Mouse (Mus musculus) brain, adult 2 months (tissue): ENCODE measurements around the gene Gtf2i.

Experiments used
- DNase-seq: peaks from one replicate; pipeline ENCODE4 v3.0.0; 2011; ENCODE audit warnings: low read depth, low spot score

Gene Gtf2i

GRCm38 (mm10) chr5:134323311-134323710, 8.8 kb upstream of the Gtf2i start:
- DNase-seq: no peak

GRCm38 (mm10) chr5:134322355-134322754, 7.8 kb upstream of the Gtf2i start:
- no peak for DNase-seq

- no peak for DNase-seq
Observed at GRCm38 (mm10) chr5:134321699-134322098, 7.1 kb upstream of the Gtf2i start.

- DNase-seq: no peak
Observed at GRCm38 (mm10) chr5:134318903-134319302, 4.3 kb upstream of the Gtf2i start.

GRCm38 (mm10) chr5:134316721-134317120, 2.2 kb upstream of the Gtf2i start:
- peak; percentile 37 for DNase-seq

GRCm38 (mm10) chr5:134315623-134316350, 1.2 kb upstream of the Gtf2i start:
- peak; percentile 67 for DNase-seq

- DNase-seq: no peak
Observed at GRCm38 (mm10) chr5:134314068-134314674, 389 bp downstream of the Gtf2i start.

GRCm38 (mm10) chr5:134313451-134314067, 1.0 kb downstream of the Gtf2i start:
- peak; percentile 97 for DNase-seq

GRCm38 (mm10) chr5:134312691-134313450, 1.7 kb downstream of the Gtf2i start:
- DNase-seq: peak; percentile 89

- no peak for DNase-seq
Observed at GRCm38 (mm10) chr5:134311894-134312411, 2.6 kb downstream of the Gtf2i start.

GRCm38 (mm10) chr5:134310201-134310600, 4.4 kb downstream of the Gtf2i start:
- DNase-seq: no peak

GRCm38 (mm10) chr5:134309345-134309744, 5.2 kb downstream of the Gtf2i start:
- DNase-seq: peak; percentile 56

GRCm38 (mm10) chr5:134304639-134305038, 9.9 kb downstream of the Gtf2i start:
- peak; percentile 58 for DNase-seq

GRCm38 (mm10) chr5:134295277-134296050, 19.1 kb downstream of the Gtf2i start:
- DNase-seq: peak; percentile 86

- no peak for DNase-seq
Observed at GRCm38 (mm10) chr5:134294606-134295005, 20.0 kb downstream of the Gtf2i start.

GRCm38 (mm10) chr5:134291096-134291495, 23.5 kb downstream of the Gtf2i start:
- DNase-seq: no peak

GRCm38 (mm10) chr5:134289935-134290560, 24.5 kb downstream of the Gtf2i start:
- no peak for DNase-seq

GRCm38 (mm10) chr5:134288071-134288470, 26.5 kb downstream of the Gtf2i start:
- no peak for DNase-seq

- peak; percentile 66 for DNase-seq
Observed at GRCm38 (mm10) chr5:134284921-134285320, 29.6 kb downstream of the Gtf2i start.

GRCm38 (mm10) chr5:134282603-134283002, 32.0 kb downstream of the Gtf2i start:
- no peak for DNase-seq

- DNase-seq: no peak
Observed at GRCm38 (mm10) chr5:134282076-134282475, 32.5 kb downstream of the Gtf2i start.
